Mouse (Mus musculus): ENCODE results near the gene Lix1l.

The Lix1l gene

GRCm38 (mm10) chr3:96600639-96601250, at the start of gene Lix1l:
Lix1l (plus strand) TSS chr3:96601149.
- peak; percentile 98 for DNase-seq (ENCODE audit: low read depth)

DNA sequence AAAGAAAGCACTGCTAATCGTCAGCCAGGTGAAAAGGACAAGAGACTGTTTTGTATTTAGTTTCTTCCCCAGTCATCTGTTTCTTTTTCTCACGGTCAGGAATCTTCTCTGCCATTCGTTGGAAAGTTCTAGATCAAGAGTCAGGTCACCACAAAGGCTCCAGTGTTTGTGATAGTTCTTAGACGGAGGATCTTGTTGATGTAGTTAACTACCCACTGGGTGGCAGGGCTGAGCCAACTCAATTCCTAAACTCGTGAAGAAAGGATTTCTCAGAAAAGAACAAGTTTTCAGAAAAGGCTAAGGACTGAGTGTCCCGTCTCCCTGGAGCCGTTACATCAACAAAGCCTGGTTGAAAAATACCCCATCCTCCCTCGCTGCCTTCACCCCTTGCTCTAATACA, 49.7 kb upstream of the Lix1l start:
- DNase-seq (ENCODE audit: low read depth): peak; percentile 85

- DNase-seq (ENCODE audit: low read depth): no peak
Measured at GRCm38 (mm10) chr3:96551890-96552289, 49.1 kb upstream of the Lix1l start.

DNA sequence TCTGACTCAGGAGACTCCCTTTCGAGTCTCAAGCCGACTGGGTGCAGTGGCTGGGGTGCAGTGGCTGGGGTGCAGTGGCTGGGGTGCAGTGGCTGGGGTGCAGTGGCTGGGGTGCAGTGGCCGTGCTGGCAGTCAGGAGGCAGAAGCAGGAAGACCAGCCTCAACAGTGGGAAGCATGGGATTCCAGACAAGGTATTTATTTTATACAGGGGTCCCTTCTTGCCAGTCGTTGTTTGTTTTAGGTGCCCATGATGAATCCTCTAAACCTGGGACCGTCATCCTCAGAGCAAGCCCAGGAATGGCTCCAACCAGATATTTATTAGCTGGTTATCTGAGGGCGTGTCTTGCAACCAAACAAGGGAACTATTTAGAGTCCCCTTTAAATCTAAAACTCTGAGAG, 47.3 kb upstream of the Lix1l start:
- no peak for DNase-seq (ENCODE audit: low read depth)

DNA sequence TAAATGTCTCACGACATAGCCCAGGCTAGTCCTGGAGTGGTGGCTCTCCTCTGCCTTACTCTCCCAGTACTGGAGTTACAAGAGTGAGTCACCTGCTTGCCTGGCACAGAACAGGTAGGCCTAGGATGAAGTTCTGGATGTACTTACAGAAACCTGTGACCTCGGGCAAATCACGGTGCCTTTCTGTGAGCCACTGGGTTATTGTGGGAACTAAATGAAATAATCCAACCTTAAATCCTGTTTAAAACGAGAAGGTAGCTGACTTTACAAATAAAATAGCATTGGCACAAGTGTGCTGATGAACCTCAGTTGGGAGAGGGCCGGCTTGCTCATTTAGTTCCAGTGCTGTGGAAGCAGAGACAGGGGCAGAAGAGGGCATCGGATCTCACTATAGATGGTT, 46.7 kb upstream of the Lix1l start:
- no peak for DNase-seq (ENCODE audit: low read depth)

DNA sequence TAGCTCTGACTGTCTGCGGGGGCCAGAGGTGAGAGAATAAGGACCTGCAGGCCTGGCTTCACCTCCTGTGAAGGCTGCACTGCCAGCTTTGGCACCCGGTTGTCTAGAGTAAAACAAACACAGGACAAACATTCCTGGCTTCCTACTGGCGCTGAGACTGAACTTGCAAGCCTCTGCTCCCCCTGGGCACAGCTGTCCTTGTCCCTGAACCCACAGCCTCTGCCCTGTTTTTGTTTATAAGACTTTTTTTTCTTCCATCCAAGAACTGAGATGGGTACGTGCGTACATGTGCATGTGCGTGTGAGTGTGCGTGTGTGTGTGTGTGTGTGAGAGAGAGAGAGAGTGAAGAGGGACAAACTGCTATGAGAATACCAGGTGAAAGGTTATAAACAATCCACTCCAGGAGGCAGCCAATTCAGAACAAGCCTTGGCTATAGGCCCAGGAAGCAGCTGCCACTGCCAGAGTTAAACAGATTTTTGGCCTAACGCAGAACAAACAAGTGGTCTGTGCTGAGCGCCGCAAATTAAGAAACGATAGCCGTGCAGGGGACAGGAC, 45.8 kb upstream of the Lix1l start:
- peak; percentile 84 for DNase-seq (ENCODE audit: low read depth)

DNA sequence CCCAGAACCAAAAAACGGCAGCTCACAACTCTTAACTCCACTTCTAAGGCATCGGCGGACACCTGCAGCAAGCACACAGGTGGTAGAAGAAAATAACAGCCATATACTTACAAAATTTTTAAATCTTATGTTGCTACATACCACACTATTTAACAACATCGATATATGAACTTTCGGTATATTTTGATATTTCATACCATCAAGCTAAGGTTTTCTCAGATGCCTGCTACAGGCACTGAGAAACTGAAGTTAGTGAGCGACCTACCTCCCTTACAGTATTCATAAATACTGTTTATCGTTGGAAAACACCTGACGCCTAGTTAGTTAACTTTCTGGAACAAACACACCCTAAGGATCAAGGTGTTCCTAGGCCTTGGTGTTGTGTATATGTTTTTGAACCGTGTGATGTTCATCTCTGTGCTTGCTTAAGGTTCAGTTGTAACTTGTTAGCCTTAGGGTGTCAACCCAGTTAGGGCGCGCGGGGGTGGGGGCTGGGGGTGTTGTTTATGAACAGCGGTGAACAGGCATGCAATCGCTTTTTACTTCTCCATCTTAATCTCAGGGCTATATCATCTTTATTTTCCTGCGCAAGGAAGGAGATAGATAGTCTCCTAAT, 44.8 kb upstream of the Lix1l start:
- no peak for DNase-seq (ENCODE audit: low read depth)

DNA sequence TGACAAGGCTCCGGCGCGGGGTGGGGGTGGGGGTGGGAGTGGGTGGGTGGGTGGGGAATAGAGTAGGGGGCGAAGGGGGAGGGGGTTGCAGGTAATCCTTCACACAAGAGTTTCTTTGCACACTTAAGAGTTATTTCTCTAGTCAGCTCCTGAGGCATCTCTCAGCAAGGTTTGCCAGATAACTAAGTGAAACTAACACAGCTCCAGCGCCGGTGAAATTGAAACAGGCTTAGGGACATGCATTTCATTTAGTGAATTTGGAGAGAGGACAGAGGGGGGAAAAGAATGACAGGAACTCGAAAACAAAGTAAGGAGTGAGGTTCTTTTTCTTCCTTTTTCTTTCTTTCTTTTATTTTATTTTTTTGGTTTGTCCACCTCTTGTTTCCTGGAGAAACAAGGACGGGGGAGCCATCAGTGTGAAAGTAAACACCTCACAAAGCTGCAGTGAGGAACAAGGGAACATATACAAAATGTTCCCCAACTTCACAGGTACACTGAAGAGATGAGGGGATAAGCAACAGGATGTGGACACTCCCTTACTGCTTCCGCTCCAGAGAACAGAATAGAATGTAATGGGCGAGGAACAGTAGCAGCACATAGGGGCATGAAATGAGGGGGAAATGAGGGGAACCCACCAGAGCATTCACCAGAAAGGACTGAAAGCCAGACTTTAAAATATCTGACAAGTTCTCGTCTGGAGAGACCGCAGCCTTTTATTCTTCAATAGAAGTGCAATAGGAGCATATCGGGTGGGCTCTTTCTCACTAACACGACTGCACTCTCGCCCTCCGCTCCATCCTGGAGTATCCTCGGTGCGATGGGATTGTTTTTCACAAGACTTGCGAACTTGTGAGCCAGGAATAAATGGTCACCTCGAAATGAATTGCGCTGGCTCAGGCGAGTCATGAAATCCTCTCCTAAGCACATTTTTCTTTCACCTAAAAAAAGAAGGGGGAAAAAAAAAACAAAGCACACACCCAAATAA, 44.0 kb upstream of the Lix1l start:
- peak; percentile 32 for DNase-seq (ENCODE audit: low read depth)

GRCm38 (mm10) chr3:96557694-96558093, 43.3 kb upstream of the Lix1l start, which contains the start of gene Txnip:
Txnip (plus strand) TSS chr3:96557957.
- DNase-seq (ENCODE audit: low read depth): peak; percentile 99

- peak; percentile 29 for DNase-seq (ENCODE audit: low read depth)
Measured at GRCm38 (mm10) chr3:96558159-96558558, 42.8 kb upstream of the Lix1l start.

- peak; percentile 25 for DNase-seq (ENCODE audit: low read depth)
Measured at GRCm38 (mm10) chr3:96558668-96559196, 42.2 kb upstream of the Lix1l start.

DNA sequence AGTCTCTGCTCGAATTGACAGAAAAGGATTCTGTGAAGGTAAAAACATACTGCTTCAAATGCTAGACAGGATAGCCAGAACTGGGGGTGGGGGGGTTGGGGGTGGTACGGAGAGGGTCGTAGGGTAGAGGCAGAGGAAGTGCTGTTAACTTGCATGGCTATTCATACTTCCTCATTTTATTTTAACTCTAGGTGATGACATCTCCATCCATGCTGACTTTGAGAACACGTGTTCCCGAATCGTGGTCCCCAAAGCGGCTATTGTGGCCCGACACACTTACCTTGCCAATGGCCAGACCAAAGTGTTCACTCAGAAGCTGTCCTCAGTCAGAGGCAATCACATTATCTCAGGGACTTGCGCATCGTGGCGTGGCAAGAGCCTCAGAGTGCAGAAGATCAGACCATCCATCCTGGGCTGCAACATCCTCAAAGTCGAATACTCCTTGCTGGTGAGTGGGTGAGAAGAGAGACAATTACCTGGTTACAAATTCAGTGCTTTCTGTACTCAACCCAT, 41.5 kb upstream of the Lix1l start:
- DNase-seq (ENCODE audit: low read depth): no peak

- no peak for DNase-seq (ENCODE audit: low read depth)
Measured at GRCm38 (mm10) chr3:96559911-96560850, 40.8 kb upstream of the Lix1l start.

- no peak for DNase-seq (ENCODE audit: low read depth)
Measured at GRCm38 (mm10) chr3:96560881-96561668, 39.9 kb upstream of the Lix1l start.

- DNase-seq (ENCODE audit: low read depth): peak; percentile 55
Measured at GRCm38 (mm10) chr3:96561946-96562681, 38.8 kb upstream of the Lix1l start.

GRCm38 (mm10) chr3:96563267-96563666, 37.7 kb upstream of the Lix1l start:
- DNase-seq (ENCODE audit: low read depth): no peak

DNA sequence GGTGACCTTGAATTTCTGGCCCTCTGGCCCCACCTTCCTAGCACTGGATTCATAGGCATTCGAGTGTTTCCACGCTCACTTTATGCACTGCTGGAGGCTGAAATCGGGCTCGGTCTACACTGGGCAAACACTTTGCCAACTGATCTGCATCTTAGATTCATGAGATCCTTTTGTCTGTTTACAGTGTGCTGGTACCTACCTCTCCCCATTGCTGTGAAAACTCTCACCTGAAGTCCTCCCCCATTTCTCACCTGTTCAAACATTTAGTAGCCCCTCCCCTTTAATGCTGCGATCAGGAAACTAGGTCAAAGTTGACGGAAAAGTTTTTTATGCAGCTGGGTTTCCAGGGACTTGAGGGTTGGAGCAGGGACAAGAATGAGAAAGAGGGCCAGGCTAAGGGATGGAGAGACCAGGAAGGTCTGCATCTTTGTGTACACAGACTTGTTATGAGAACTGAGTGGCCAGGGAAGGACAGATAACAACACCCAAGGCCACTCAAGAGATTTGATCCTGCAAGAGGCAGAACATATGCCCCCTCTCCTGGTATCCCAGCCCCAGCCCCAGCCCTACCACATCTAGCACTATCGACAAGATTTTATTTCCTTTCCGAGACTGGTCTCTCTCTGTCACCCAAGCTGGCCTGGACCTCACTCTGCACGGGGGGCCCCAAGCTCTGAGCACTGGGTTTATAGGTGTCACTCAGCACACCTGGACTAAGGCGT, 36.9 kb upstream of the Lix1l start:
- DNase-seq (ENCODE audit: low read depth): peak; percentile 34

DNA sequence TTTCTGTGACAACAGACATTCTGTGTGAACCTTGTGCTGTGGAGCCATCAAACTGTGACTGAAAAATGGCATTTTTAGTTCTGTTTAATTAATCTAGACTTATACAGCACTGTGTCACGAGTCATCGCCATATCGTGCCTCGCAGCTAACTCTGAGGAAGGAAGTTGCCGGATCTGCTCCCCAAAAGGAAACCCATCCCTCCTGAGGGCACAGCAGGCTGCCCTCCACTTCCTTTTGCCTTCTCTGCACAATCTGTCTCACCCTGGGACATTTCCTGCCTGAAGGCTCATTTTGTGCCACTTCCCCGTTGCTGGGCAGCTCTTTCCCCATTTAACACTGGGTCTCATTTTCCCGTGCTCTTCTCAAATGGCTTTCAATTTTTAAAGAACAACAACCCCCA, 36.3 kb upstream of the Lix1l start:
- no peak for DNase-seq (ENCODE audit: low read depth)

- DNase-seq (ENCODE audit: low read depth): no peak
Measured at GRCm38 (mm10) chr3:96565105-96565504, 35.8 kb upstream of the Lix1l start.
